Mouse (Mus musculus): Measurements from ENCODE around the gene Gadd45gip1.

The Gadd45gip1 gene

DNA sequence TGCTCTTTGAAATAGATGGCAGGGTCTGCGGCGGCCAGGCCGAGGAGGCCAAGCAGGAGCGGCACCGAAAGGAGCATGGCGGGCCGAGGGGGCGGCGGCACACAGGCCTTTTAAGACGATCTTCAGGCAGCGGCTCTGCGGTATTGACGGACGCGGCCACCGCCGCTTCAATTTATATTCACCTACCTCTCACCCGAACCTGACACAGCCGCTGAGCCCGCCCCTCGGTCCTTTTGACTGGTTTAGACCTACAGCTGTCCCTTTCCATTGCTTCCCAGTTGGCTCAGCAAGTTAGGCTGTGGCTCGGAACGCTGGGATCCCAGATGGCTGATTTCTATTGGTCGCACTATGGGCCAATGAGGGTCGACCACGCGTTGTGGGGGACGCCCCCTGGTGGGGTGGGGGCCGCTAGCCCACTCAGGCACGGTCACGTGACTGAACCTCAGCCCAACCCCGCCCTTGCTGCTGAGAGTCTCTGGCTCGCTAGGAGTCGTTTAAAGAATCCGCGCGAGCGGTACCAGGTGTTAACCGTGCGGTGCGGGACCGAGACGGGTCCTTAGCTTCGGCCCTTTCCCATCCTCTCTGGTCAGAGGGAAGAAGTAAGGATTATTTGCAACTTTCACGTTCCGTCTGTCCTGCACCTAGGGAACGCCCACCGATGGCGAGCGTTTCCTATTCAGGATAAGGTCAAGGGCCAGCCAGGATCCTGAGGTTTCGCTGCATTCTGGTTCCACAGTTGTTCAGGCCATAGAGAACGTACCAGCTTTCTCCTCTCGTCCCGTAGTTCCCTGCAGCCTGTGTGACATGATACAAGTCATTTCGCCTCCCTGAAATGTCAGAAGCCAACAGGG, 15.6 kb downstream of the Gadd45gip1 start, which contains the start of gene Calr:
Gene Calr, minus strand, starts transcription at position 213 of the 851 bp plus-strand sequence.
- in situ Hi-C loops (cut with MboI; ENCODE audit: low sequenced_read_pairs), result no loop called here

DNA sequence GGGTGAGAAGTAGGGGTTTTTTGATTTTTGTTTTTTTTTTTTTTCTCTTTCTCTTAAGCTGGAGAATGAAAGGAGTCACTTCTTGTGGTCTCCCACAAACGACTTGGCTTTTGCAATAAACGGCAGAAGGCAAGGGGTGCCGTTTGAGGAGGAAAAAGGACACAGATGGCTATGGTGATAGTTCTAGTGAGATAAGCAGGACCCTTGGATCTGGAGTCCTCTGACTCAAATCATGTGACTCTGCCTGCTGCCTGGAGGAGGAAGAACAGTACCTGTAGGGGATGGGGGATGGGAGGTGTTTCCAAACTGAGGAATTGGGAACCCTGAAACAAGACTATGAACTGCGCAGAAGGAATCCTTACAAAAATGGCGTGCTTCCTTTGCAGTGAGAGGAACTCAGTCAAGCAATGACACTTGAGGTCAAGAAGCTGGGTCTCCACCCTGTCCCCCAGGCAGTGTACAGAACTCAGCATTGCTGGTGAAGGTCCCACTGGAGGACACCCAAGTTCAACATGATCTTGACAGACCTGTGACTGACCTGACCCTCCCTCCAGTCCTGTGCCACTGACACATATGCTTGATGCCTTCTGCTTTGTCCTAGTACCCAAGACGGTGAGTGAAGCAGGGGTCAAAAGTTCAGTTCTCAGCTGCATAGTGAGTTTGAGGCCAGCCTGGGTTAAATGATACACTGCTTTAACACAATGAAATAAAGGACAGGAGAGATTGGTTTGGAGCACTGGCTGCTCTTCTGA, 16.5 kb downstream of the Gadd45gip1 start:
- in situ Hi-C loops (cut with MboI; ENCODE audit: low sequenced_read_pairs), result no loop called here

DNA sequence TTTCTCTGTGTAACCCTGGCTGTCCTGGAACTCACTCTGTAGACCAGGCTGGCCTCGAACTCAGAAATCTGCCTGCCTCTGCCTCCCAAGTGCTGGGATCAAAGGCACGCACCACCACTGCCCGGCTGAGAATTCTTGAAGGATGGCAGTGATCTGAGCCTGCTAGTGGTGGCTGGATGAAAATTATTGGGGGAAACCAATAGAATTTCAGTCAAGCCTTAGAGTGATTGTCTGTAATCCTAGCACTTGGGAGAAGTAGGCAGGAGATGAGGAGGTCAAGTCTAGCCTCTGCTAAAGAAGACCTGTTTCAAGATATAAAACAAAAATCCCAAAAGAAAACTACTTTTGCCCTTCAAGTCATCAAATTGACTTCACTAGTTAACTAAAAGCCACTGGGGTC, 25.1 kb downstream of the Gadd45gip1 start:
- in situ Hi-C loops (cut with MboI; ENCODE audit: low sequenced_read_pairs), result no loop called here

DNA sequence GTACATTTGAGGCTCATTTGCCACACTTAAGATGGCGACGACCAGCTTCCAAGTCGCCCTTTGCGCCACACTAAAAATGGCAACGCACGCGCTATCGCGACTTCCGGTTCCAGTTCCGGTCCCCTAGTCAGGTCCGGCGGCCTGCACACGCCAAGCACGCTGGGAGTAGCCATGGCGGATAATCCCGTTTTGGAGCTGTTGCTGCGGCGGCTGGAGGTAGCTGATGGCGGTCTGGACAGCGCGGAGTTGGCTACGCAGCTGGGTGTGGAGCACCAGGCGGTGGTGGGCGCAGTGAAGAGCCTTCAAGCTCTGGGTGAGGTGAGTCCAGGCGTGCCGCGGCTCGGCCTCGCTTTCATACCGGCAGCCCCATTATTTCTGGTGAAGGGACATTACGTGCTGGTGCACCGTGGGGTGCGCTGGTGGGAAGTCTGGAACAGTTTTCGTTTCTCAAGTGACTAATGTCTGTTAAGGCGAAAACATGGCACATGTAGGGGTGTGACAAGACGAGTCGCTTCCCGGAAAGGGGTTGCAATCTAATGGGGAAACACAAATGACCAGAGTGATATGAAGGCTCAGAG, 25.6 kb downstream of the Gadd45gip1 start, which contains the start of gene Farsa:
Gene Farsa, plus strand, starts transcription at position 126 of the 578 bp plus-strand sequence.
- in situ Hi-C loops (cut with MboI; ENCODE audit: low sequenced_read_pairs), result no loop called here

DNA sequence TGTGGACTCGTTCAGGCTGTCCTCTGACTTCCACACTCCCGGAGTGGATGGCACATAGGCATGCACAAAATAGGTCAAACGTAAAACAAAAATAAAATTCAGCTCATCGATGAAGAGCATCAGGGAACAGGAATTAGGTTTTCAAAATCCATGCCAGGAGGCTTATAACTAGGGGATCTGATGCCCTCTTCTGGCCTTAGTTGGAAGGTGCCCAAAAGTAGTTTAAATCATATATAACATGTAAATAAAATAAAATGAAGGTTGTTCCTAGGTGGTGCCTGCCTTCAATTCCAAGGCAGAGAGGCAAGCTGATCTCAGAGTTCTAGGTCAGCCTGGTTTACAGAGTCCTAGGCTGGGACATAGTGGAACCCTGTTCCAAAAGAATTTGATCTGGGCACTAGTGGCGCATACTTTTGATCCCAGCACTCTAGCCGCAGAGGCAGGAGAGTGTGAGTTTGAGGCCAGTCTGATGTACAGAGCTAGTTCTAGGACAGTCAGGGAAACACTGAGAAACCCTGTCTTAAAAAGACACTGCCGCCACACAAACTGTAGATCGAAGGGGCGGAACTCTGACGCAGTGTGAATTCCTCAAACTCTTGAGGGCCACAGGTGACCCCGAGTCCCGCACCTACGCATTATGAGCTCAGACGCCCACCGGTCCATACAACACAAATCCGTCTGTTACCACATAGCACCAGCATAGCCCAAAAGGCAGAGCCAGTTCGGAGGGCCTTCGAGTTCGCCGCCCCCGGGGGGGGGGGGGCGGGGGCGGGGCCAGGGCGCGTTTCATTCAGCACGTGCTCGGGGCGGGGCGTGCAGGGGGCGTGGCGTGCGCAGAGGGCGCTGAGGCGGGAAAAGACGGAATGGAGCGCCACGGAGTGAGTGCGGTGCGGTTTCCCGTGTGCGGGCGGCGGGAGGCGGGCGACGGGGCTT, 40.3 kb downstream of the Gadd45gip1 start, which contains the start of gene Syce2:
Gene Syce2, plus strand, starts transcription at position 736 of the 933 bp plus-strand sequence.
- in situ Hi-C loops (cut with MboI; ENCODE audit: low sequenced_read_pairs), result no loop called here

DNA sequence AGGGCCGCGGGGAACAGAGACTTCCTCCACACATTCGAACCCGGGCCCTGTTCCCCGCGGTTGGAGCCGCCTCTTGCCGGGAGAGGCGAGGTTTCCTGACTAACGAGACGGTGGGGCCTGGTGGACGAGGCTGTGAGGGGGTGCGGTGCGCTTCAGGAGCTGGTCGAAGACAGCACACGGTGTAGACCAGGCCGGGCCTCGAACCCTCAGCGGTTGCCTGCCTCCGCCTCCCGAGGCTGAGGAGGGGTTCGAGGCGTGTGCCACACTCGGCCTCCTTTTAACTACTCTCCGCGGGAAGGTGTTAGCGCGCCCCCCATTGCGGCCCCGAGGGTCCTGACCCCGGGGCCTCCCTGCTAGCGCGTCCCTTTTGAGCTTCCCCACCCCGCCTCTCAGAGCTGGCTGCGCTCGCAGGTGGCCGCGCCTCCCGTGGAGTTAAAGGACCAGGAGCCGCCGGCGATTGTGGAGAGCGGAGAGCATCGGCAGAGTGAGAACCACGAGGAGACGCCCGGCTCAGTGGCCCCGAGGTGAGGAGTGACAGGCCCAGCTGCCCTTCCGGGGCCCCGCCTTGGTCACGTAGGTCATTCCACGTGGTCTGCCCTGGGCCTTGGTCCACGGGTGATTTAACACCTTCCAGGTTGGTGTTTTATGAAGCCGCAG, 41.1 kb downstream of the Gadd45gip1 start:
- in situ Hi-C loops (cut with MboI; ENCODE audit: low sequenced_read_pairs), result no loop called here

DNA sequence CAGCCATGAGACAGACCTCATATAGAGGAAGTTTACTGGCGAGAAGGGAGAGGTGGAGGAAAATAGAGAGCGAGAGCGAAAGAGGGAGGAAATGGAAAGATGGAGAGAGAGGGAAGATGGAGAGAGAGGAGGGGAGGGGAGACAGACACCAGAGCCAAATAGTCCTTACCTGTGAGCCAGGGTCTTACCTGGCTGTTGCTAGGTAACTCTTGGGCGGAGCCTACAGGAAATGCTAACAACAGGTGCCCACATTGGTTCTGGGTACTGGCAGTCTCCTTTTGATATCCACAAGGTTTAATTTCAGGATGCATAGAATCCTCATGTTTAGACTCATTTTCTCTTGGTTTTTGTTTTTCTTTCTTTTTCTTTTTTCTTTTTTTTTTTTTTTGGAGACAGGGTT, 41.7 kb downstream of the Gadd45gip1 start:
- in situ Hi-C loops (cut with MboI; ENCODE audit: low sequenced_read_pairs), result no loop called here

DNA sequence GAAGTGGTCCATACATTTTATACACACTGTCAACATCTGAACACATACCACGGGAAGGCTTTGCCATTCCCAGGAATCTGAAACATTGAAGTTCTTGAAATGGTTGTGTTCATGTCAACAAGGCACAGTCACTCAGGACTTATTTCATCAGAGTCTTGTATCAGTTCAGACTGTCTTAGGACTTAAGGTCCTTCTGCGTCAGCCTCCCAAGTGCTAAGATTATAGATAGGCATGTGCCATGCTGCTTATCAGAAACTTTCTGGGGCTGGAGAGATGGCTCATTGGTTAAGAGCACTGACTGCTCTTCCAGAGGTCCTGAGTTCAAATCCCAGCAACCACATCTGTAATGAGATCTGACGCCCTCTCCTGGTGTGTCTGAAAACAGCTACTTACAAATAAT, 43.0 kb downstream of the Gadd45gip1 start:
- in situ Hi-C loops (cut with MboI; ENCODE audit: low sequenced_read_pairs), result no loop called here

DNA sequence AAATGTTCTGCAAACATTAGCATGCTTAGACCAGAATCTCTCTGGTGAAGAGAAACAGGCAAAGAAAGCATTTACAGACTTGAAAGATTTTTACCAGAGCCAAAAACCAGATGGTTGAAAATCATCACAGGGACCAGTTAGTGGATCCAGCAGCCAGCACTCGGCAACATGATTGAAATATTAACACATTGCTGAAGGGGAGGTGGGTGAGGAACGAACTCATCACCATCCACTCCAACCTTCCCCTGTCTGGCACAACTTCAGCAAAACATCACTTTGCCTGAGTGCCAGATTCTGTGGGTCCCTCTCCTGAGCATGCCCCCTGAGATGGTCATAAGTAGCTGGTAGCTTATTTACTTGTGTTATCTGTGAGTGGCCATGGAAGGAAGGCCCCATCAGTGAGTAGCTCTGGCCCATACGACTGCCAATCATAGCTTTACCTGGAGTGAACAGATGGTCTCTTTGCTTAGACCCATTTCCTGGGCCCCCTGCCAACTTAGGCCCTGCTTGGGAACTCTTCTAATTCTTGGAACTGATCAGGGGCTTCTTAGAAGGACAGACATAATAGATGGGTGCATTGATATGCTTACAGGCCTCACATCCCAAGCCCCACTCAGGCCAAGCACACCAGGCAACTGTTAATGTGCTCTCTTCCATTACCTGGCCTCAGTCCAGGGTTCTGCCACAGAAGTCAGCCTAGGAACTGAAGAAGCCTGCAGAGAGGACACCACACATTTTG, 46.1 kb downstream of the Gadd45gip1 start:
- in situ Hi-C loops (cut with MboI; ENCODE audit: low sequenced_read_pairs), result no loop called here

DNA sequence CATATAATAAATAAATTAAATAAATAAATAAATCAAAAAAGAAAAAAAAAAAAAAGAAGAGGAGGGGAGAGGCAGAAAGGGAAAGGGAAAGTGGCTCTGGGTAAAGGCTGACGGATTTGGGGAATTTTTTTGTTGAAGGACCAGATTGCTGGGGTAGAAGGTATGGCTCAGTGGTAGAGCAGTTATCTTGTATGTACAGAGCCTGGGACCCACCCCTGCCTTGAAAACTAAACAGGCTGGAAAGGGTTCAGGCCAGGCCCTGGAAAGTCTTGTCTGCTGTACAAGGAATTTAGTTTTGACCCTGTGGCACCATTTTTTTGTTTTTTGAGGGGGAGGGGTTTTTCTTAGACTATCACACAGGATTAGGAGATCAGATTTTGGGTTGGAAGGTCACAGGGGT, 47.6 kb downstream of the Gadd45gip1 start:
- in situ Hi-C loops (cut with MboI; ENCODE audit: low sequenced_read_pairs), result no loop called here

DNA sequence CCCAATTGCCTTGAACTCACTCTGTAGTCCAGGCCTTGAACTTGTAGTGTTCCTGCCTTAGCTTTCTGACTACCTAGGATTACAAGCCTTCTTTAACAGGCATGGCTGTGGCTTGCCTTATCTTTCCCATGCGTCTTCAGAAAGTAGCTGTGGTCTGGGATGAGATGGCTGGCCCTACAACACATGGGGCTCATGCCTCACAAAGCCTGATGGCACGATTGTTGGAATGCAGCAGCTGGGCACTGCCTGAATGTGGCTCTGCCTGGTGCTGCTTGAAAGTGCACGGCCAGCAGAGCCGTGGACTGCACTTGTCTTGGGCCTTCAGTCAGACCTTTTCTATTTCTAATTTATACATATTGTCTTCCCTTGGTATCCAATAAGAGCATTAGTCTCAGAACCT, 53.4 kb downstream of the Gadd45gip1 start:
- in situ Hi-C loops (cut with MboI; ENCODE audit: low sequenced_read_pairs), result no loop called here

All from CH12F3 (cell line).